Mouse (Mus musculus): ENCODE measurements around the gene Olfr665. TPM values are rescaled to one million over a fixed set of nuclear protein-coding genes. Genes with fewer than 3 reads are reported as not detected.

The Olfr665 gene
- polyA plus RNA-seq, 1 experiment from 2014 or later = not detected

- Histone ChIP-seq H3K27ac (ENCODE audit: low read depth, low read length) (no peak within 1 kb of the TSS), H3K36me3 (ENCODE audit: control insufficient read depth, insufficient read depth, low read length) (no peaks in the 10 kb centered on the region), H3K4me3 (ENCODE audit: low read depth, low read length) (no peak within 1 kb of the TSS), H3K4me1 (ENCODE audit: control insufficient read depth, insufficient read depth, low read length) (no peaks in the 10 kb centered on the region), H3K4me2 (no peak within 1 kb of the TSS), H3K27me3 (ENCODE audit: control insufficient read depth, insufficient read depth, low read length) (no peaks in the 10 kb centered on the region), H3K9me3 (ENCODE audit: control insufficient read depth, low read length) (no peaks in the 10 kb centered on the region), H3K9ac (ENCODE audit: low read length) (no peak within 1 kb of the TSS)
- ATAC-seq (ENCODE audit: low FRiP score) (no peak), DNase-seq (ENCODE audit: low spot score, missing footprints) (no peak)
- WGBS = 90% methylated on average over 1 of the region's 1 CpGs
Observed at GRCm38 (mm10) chr7:104921382-104921781, 43.6 kb downstream of the Olfr665 start, which contains the start of gene Olfr667. Gene Olfr667 (minus strand): TSS chr7:104921482.

GRCm38 (mm10) chr7:104927957-104928356 is 50.1 kb downstream of the Olfr665 start, which contains the start of gene Olfr668:
Gene Olfr668 (minus strand): TSS chr7:104928057.
- Histone ChIP-seq H3K9ac (ENCODE audit: low read length) (no peak within 1 kb of the TSS), H3K9me3 (ENCODE audit: control insufficient read depth, low read length) (no peaks in the 10 kb centered on the region), H3K4me1 (ENCODE audit: control insufficient read depth, insufficient read depth, low read length) (no peaks in the 10 kb centered on the region), H3K27me3 (ENCODE audit: control insufficient read depth, insufficient read depth, low read length) (no peaks in the 10 kb centered on the region), H3K27ac (ENCODE audit: low read depth, low read length) (no peak within 1 kb of the TSS), H3K4me3 (ENCODE audit: low read depth, low read length) (no peak within 1 kb of the TSS), H3K4me2 (no peak within 1 kb of the TSS), H3K36me3 (ENCODE audit: control insufficient read depth, insufficient read depth, low read length) (no peaks in the 10 kb centered on the region)
- ATAC-seq (ENCODE audit: low FRiP score) (no peak), DNase-seq (ENCODE audit: low spot score, missing footprints) (no peak)
- 82% methylated on average over 1 of the region's 1 CpGs for WGBS

Other genes with a start within 250 kb of the Olfr665 start
- not detected in 2 replicates for gene Olfr658, start 230.7 kb upstream of the Olfr665 start, polyA plus RNA-seq (2014; fragmentation: Nextera tagmentation; extraction: Ambion mirVana)
- gene Olfr659, start 211.3 kb upstream of the Olfr665 start, polyA plus RNA-seq (2014; fragmentation: Nextera tagmentation; extraction: Ambion mirVana) = not detected in 2 replicates
- gene Olfr661, start 191.5 kb upstream of the Olfr665 start, polyA plus RNA-seq (2014; fragmentation: Nextera tagmentation; extraction: Ambion mirVana) = not detected in 2 replicates
- gene Usp17le, start 100.6 kb upstream of the Olfr665 start, polyA plus RNA-seq (2014; fragmentation: Nextera tagmentation; extraction: Ambion mirVana) = not detected in 2 replicates
- not detected in 2 replicates for gene Usp17lb, start 35.4 kb upstream of the Olfr665 start, polyA plus RNA-seq (2014; fragmentation: Nextera tagmentation; extraction: Ambion mirVana)
- gene Usp17la, start 21.0 kb upstream of the Olfr665 start, polyA plus RNA-seq (2014; fragmentation: Nextera tagmentation; extraction: Ambion mirVana) = not detected in 2 replicates
- gene Olfr666, start 17.9 kb downstream of the Olfr665 start, polyA plus RNA-seq (2014; fragmentation: Nextera tagmentation; extraction: Ambion mirVana) = not detected in 2 replicates
- not detected in 2 replicates for gene Olfr667, start 43.5 kb downstream of the Olfr665 start, polyA plus RNA-seq (2014; fragmentation: Nextera tagmentation; extraction: Ambion mirVana)
- not detected in 2 replicates for gene Olfr668, start 50.0 kb downstream of the Olfr665 start, polyA plus RNA-seq (2014; fragmentation: Nextera tagmentation; extraction: Ambion mirVana)
- not detected in 2 replicates for gene Olfr669, start 56.2 kb downstream of the Olfr665 start, polyA plus RNA-seq (2014; fragmentation: Nextera tagmentation; extraction: Ambion mirVana)
- gene Olfr670, start 84.6 kb downstream of the Olfr665 start, polyA plus RNA-seq (2014; fragmentation: Nextera tagmentation; extraction: Ambion mirVana) = not detected in 2 replicates
- gene Olfr671, start 101.1 kb downstream of the Olfr665 start, polyA plus RNA-seq (2014; fragmentation: Nextera tagmentation; extraction: Ambion mirVana) = not detected in 2 replicates
- gene Olfr672, start 124.0 kb downstream of the Olfr665 start, polyA plus RNA-seq (2014; fragmentation: Nextera tagmentation; extraction: Ambion mirVana) = not detected in 2 replicates
- not detected in 2 replicates for gene Olfr675, start 150.4 kb downstream of the Olfr665 start, polyA plus RNA-seq (2014; fragmentation: Nextera tagmentation; extraction: Ambion mirVana)
- not detected in 2 replicates for gene Olfr676, start 154.7 kb downstream of the Olfr665 start, polyA plus RNA-seq (2014; fragmentation: Nextera tagmentation; extraction: Ambion mirVana)
- not detected in 2 replicates for gene Olfr677, start 173.3 kb downstream of the Olfr665 start, polyA plus RNA-seq (2014; fragmentation: Nextera tagmentation; extraction: Ambion mirVana)
- gene Olfr678, start 186.4 kb downstream of the Olfr665 start, polyA plus RNA-seq (2014; fragmentation: Nextera tagmentation; extraction: Ambion mirVana) = not detected in 2 replicates
- gene Olfr679, start 203.2 kb downstream of the Olfr665 start, polyA plus RNA-seq (2014; fragmentation: Nextera tagmentation; extraction: Ambion mirVana) = not detected in 2 replicates
- not detected in 2 replicates for gene Olfr680-ps1, start 214.8 kb downstream of the Olfr665 start, polyA plus RNA-seq (2014; fragmentation: Nextera tagmentation; extraction: Ambion mirVana)
- not detected in 2 replicates for gene Olfr681, start 238.8 kb downstream of the Olfr665 start, polyA plus RNA-seq (2014; fragmentation: Nextera tagmentation; extraction: Ambion mirVana)

Data from midbrain, embryonic 11.5 days (tissue).